Mouse (Mus musculus) Muller cell, postnatal 12 days (primary cell): ENCODE data around the gene Cblc.

Experiments used
- DNase-seq: peaks from one replicate; pipeline ENCODE4 v3.0.0-alpha.2; 2015; ENCODE audit errors: inconsistent ontology term

Gene Cblc

DNA sequence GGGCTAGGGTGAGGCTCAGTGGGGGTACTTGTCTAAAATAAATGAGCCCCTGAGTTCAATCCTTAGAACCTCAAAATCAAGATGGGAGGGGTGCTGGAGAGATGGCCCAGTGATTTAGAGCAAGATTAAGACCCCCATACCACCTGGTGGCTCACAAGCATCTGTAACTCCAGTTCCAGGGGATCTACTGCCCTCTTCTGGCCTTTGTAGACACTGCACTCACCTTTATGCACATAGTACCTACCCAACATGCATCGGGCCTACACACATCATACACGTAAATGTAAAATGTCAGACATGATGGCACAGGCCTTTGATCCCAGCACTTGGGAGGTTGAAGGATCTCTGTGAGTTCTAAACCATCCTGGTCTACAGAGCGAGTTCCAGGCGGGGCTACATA, 14.0 kb downstream of the Cblc start:
- no peak for DNase-seq

- no peak for DNase-seq
Observed at GRCm38 (mm10) chr7:19781741-19782140, 14.9 kb downstream of the Cblc start.

GRCm38 (mm10) chr7:19779903-19780302, 16.7 kb downstream of the Cblc start:
- DNase-seq = no peak

GRCm38 (mm10) chr7:19778645-19779044, 18.0 kb downstream of the Cblc start:
- DNase-seq = no peak

GRCm38 (mm10) chr7:19777049-19777723, 19.4 kb downstream of the Cblc start:
- DNase-seq = no peak

DNA sequence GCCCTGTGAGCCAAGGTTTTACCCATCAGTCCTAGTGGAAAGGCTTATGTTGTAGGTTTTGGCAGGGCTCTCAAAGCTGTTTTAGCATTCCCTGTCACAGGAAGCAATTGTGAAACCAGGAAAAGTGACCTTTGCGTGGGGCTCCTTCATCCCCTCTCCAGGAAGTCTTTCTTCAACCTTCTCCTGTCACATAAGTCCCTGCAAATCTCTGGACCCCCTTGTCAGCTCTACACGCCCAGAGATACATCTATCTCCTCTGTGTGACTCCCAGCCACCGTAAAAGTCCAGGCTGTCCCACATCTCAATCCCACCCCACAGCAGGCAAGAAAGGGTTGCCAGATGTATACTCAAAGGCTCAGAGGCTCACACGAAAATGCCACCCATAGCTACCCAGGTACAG, 24.9 kb downstream of the Cblc start:
- DNase-seq = no peak

DNA sequence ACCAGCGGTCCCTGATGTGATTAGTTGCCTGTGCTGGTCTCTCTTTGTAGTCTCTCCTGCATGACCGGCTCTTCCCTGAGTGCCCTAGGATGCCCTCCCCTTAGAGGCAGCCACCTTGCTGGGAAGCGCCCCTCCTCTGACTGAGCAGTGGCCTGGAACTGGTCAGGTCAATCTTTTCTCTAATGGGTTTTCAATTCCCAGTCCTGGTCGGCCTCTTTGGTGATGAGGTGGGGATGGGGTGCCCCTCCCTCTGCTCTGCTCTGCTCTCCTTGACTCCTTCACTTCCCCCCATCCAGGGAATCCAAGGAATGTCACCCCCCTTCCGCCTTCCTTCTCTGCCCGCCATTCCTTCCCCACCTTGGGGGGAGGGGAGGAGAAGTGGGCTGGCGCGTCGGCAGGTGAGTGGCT, 25.6 kb downstream of the Cblc start, which contains the start of gene Bcam:
Gene Bcam, minus strand, starts transcription at position 33 of the 408 bp plus-strand sequence.
- DNase-seq = peak; percentile 56

DNA sequence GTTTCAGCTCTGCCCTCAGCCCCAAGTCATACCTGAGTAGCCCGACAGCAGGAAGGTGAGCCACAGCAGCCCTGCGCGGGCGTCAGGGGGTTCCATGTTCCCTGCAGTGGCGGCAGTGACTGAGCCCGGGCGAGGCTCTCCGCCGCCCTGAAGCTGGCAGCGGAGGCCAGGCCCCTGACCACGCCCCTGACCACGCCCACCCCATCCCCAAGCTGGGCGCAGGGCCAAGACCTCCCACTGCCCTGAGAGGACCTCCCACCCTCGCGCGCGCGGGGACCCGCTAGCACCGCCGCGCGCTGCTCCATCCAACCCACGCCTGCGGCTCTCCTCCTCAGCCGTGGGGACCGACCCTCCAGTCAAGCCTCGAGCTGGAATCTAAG, 26.2 kb downstream of the Cblc start:
- peak; percentile 87 for DNase-seq

- DNase-seq = peak; percentile 41
Observed at GRCm38 (mm10) chr7:19769434-19770374, 26.9 kb downstream of the Cblc start.

GRCm38 (mm10) chr7:19769001-19769400, 27.6 kb downstream of the Cblc start:
- no peak for DNase-seq

DNA sequence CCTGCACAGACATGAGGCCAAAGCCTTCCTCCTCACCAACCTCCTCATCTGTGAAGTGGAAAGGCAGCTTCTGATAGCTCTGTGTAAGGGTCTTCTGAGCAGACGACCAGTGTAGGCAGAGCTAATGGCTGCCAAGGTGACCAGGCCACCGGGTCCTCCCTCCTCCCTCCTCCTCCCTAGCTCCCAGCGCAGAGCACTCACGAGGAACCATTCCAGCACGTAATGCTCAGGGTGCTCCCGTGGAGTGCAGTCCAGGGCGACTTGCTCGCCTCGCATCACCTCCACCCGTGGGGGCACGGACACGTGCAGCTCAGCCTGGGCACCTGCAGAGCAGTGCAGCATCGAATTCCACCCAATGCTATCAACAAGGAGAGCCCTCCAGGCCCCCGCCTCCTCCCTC, 28.4 kb downstream of the Cblc start:
- DNase-seq = no peak

DNA sequence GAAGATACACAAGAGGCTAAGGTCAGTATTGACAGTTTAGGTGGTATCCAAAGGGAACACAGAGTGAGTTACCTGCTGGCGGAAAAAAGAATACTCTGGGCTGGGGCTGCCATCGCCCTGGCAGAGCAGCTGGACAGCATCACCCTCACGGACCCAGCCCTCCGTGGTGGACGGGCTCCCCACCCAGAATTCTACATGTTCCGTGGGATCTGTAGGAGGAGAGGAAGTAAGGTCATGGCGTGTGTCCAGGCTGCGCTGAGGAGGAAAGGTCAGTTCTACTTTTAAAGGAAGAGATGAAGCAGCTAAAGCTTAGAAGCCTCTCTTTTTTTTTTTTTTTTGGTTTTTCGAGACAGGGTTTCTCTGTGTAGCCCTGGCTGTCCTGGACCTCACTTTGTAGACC, 32.0 kb downstream of the Cblc start:
- no peak for DNase-seq

- DNase-seq = no peak
Observed at GRCm38 (mm10) chr7:19763829-19764477, 32.7 kb downstream of the Cblc start.

- no peak for DNase-seq
Observed at GRCm38 (mm10) chr7:19762283-19762682, 34.3 kb downstream of the Cblc start.

- DNase-seq = no peak
Observed at GRCm38 (mm10) chr7:19760021-19760420, 36.6 kb downstream of the Cblc start.

- DNase-seq = no peak
Observed at GRCm38 (mm10) chr7:19758623-19759022, 38.0 kb downstream of the Cblc start.

DNA sequence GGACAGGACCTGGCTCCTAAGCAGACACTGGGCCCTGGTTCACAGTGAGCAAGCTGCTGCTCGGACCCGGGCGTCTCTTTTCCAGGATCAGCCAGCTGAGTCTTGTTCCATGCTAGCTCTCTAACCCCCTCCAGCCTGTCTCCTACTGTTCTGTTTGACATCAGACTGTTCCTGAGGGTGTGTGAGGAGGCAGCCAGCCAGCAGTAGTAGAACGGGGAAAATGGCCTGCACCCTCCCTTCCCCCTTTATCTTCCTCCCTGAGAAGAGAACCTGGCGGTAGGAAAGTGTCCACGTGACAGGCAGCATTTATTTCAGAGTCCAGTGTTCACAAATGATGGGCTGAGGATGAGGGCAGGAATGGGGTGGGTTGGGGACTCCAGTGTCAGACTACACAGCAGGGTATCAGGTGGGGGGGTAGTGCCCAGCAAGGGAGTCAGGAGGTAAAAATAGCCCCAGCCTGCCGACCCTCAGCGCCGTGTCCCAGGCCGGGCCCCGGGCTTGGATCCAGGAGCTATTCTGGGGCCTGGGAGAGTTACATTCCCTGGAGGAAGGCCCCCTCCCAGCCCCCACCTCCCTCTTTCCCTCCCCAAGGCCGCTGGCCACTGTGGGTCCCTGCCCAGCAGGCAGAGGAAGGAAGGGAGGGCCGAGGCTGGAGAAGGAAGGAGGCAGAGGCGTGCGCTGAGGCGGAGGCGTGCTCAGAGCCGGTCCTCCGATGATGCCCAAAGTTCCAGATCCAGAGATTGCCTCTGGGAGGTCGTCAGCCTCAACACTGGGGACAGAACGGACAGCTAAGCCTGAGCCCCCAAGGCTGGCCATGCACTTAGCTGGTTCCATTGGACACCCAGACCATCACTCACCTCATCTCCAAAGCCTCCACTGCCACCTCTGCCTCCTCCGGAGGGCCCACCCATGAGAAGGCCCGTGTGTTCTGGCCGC, 40.5 kb downstream of the Cblc start:
- no peak for DNase-seq

- DNase-seq = no peak
Observed at GRCm38 (mm10) chr7:19755008-19755407, 41.6 kb downstream of the Cblc start.

DNA sequence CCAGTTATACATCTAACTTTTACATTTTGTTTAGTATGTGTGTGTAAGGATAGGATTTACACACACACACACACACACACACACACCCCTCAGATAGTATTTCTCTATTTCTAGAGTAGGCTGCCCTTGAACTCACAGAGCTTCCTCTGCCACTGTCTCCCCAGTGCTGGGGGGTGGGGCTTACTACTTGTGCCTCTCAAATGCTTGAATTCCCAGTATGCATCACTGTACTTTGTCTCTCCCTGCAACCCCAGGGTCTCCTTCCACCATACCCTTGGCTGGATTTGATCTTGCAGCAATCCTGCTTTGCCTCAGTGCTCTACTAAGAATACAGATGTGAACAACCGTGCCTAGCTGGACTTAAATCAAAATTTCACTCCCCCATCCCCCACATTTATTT, 42.5 kb downstream of the Cblc start:
- DNase-seq = no peak

- no peak for DNase-seq
Observed at GRCm38 (mm10) chr7:19753587-19753986, 43.0 kb downstream of the Cblc start.

DNA sequence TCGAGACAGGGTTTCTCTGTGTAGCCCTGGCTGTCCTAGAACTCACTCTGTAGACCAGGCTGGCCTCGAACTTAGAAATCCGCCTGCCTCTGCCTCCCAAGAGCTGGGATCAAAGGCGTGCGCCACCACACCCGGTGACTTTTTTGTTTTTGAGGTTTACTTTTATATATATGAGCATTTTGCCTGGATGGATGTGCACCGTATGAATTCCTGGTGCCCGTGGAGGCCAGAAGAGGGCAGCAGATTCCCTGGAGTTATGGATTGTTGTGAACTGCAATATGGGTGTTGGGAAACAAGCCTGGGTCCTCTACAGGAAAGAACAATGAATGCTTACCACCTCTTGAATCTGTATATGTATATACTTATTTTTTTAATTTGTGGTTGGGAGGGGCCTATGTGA, 44.0 kb downstream of the Cblc start:
- DNase-seq = no peak

DNA sequence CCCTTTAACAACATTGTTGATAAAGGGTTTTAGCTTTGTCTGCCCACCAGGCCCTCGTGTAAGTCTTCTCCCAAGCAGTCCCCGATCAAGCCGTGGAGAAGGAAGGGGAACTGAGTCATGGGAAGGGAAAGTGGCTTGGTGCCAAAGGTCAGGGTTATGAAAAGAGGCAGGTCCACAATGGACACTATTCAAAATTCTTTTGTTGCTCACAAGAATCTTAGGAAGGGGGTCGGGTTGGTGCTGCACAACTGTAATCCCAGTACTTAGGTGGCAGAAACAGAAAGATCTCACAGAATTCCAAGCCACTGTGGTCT, 45.6 kb downstream of the Cblc start:
- no peak for DNase-seq
